Mouse (Mus musculus) spleen, adult 10 weeks (tissue): ENCODE results near the gene Gm16381. TPM values are rescaled to one million over a fixed set of nuclear protein-coding genes. Genes with fewer than 3 reads are reported as not detected.

Experiments used
- polyA plus RNA-seq: library from polyadenylated mRNA; stranded (reverse); fragments of 350-450 nt; fragmentation: Illumina TruSeq; extraction: RNeasy Lipid Tissue Mini Kit (QIAGEN cat#74804); gene quantifications from one replicate; pipeline ENCODE4 v1.2.3, GENCODE M21; 2015; ENCODE audit warnings: low replicate concordance; ENCODE audit not compliant: insufficient read depth

The Gm16381 gene
- not detected for polyA plus RNA-seq

DNA sequence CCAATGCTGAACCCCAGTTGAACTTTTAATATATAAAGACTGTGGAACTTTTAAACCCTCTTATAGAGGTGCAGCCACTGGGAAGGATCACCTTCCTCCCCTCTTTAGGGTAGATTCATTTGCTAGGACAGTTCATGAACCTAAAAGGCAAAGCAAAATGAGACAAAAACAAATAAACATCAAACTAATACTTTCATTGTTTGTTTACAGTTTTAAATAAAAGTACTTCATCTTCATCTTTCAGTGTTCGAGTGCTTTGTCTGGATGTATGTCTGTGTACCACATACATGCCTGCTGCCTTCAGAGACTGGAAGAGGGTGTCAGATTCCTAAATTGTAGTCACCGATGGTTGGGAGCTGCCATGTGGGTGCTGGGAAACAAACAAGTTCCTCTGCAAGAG lies at the start of gene Gm16381:
Gene Gm16381, minus strand, starts transcription at position 101 of the 400 bp plus-strand sequence.

DNA sequence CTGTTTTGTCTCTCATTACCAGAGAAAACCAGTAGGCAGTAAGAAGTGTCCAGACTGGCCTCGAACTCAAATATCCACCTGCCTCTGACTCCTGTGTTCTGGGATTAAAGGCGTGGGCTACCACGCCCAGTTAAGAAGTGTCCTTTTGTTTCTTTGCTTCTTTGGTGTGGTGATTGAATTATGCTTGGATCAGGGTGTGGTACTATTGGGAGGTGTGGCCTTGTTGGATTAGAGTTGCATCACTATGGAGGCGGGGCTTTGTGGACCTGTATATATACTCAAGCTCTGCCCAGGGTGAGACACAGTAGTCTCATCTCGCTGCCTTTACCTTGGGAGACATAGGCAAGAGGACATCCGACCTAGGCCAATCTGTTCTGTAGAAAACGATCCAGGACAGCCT lies 25.9 kb downstream of the Gm16381 start, which contains the start of gene Gm4027:
Gene Gm4027, plus strand, starts transcription at position 301 of the 400 bp plus-strand sequence.

DNA sequence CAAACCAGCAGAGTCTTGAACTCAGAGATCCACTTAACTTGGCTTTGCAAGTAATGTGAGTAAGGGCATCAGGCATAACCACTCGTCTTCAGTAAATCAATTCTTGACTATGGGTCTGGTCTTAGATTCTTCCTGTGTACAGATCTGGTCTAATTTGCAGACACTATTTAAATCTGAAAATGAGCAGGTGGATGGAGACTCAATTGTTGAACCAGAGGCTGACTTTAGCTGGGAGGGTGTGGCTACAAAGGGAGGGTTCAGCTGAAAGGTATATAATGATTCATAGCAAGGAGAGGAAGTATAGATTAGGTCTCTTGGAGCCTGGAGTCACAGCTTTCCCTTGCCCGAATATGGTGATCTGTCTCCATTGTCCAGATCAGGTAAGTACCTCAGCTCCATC lies 42.0 kb downstream of the Gm16381 start, which contains the start of gene Oog1:
Gene Oog1, plus strand, starts transcription at position 301 of the 400 bp plus-strand sequence.

Other genes starting within 250 kb of the Gm16381 start
- 65.2 TPM for gene Slirp, start 200.7 kb downstream of the Gm16381 start, polyA plus RNA-seq
- gene Alkbh1, start 200.6 kb downstream of the Gm16381 start, polyA plus RNA-seq: 51.8 TPM
- gene Snw1, start 172.3 kb downstream of the Gm16381 start, polyA plus RNA-seq: 117 TPM
- not detected for gene Gm5788, start 149.9 kb downstream of the Gm16381 start, polyA plus RNA-seq
- gene Gm8300, start 130.3 kb downstream of the Gm16381 start, polyA plus RNA-seq: not detected
- not detected for gene Oog1, start 41.9 kb downstream of the Gm16381 start, polyA plus RNA-seq
- gene Gm4027, start 25.8 kb downstream of the Gm16381 start, polyA plus RNA-seq: not detected
- gene Gm21319, start 131.1 kb upstream of the Gm16381 start, polyA plus RNA-seq: not detected
- not detected for gene Gm21936, start 150.9 kb upstream of the Gm16381 start, polyA plus RNA-seq
- not detected for gene BB287469, start 172.0 kb upstream of the Gm16381 start, polyA plus RNA-seq
- not detected for gene Gm2001, start 197.7 kb upstream of the Gm16381 start, polyA plus RNA-seq
- not detected for gene Gm2016, start 229.5 kb upstream of the Gm16381 start, polyA plus RNA-seq